Mouse (Mus musculus) adrenal gland, adult 2 months (tissue): ENCODE data around the gene Hist1h2be. TPM values are rescaled to one million over a fixed set of nuclear protein-coding genes. Genes with fewer than 3 reads are reported as not detected.
"Not testable (repeated sequence)": the region's sequence is repeated elsewhere in the genome, so short reads cannot be mapped to it uniquely, and the experiment has no call there.

Source experiments
- DNase-seq: peaks from one replicate; pipeline ENCODE4 v3.0.0; 2021
- polyA plus RNA-seq: library from polyadenylated mRNA; depleted of rRNA; stranded (reverse); fragments of >200 nt; gene quantifications from 2 replicates; pipeline ENCODE4 v1.2.3, GENCODE M21; 2012
- total RNA-seq, 2 experiments: library from RNA; stranded (reverse); gene quantifications; 2 replicates each; pipeline ENCODE4 v1.2.3; 2021

Gene Hist1h2be
- total and polyA plus RNA-seq, 3 experiments, result 1.7 to 14.8 (median 11.3) TPM

GRCm38 (mm10) chr13:23591886-23592285 is 29.0 kb downstream of the Hist1h2be start:
- not testable (repeated sequence) for DNase-seq

GRCm38 (mm10) chr13:23591206-23591605 is 29.7 kb downstream of the Hist1h2be start:
- DNase-seq, result no peak

- no peak for DNase-seq
These were observed 34.0 kb downstream of the Hist1h2be start for GRCm38 (mm10) chr13:23586940-23587225.

GRCm38 (mm10) chr13:23586099-23586939 is 34.6 kb downstream of the Hist1h2be start:
- DNase-seq, result no peak

- peak; percentile 84 for DNase-seq
These were observed 35.4 kb downstream of the Hist1h2be start for GRCm38 (mm10) chr13:23585442-23586098.

- peak; percentile 79 for DNase-seq
These were observed 35.9 kb downstream of the Hist1h2be start for GRCm38 (mm10) chr13:23585029-23585441.

- no peak for DNase-seq
These were observed 36.6 kb downstream of the Hist1h2be start for GRCm38 (mm10) chr13:23584331-23584730.

GRCm38 (mm10) chr13:23583387-23584068 is 37.4 kb downstream of the Hist1h2be start:
- no peak for DNase-seq

GRCm38 (mm10) chr13:23582219-23583056 is 38.5 kb downstream of the Hist1h2be start:
- no peak for DNase-seq

GRCm38 (mm10) chr13:23581408-23582218 is 39.3 kb downstream of the Hist1h2be start, which contains the start of gene Hist1h4d:
TSS of gene Hist1h4d (plus strand) at chr13:23581598.
- peak; percentile 97 for DNase-seq

GRCm38 (mm10) chr13:23577835-23578234 is 43.1 kb downstream of the Hist1h2be start:
- DNase-seq, result no peak

GRCm38 (mm10) chr13:23576906-23577639 is 43.9 kb downstream of the Hist1h2be start:
- DNase-seq, result no peak

- no peak for DNase-seq
These were observed 44.5 kb downstream of the Hist1h2be start for GRCm38 (mm10) chr13:23576351-23576881.

GRCm38 (mm10) chr13:23575864-23576313 is 45.0 kb downstream of the Hist1h2be start:
- not testable (repeated sequence) for DNase-seq

- DNase-seq, result peak; percentile 57
These were observed 45.6 kb downstream of the Hist1h2be start, which contains the start of gene Hist1h3d for GRCm38 (mm10) chr13:23575271-23575851. TSS of gene Hist1h3d (plus strand) at chr13:23575763.

- not testable (repeated sequence) for DNase-seq
These were observed 46.3 kb downstream of the Hist1h2be start for GRCm38 (mm10) chr13:23574546-23575170.

- DNase-seq, result peak; percentile 87
These were observed 46.9 kb downstream of the Hist1h2be start, which contains the start of the genes Hist1h2bf and Hist1h2ad for GRCm38 (mm10) chr13:23573898-23574524. TSS of gene Hist1h2bf (minus strand) at chr13:23574196. TSS of gene Hist1h2ad (plus strand) at chr13:23574381.
